Mouse (Mus musculus) c-Kit-positive CD71-positive TER-119-positive erythroid progenitor cells, embryonic 14.5 days (primary cell): ENCODE measurements at regions not wholly inside any gene's neighbourhood (a gene's known extent, or its start where the extent isn't known, plus 50 kb on each side); places are given as distances from the start of the nearest gene placed in this dataset.
"Not testable (repeated sequence)": the region's sequence is repeated elsewhere in the genome, so short reads cannot be mapped to it uniquely, and the experiment has no call there.

Experiments used
- DNase-seq: peaks from one replicate; pipeline ENCODE4 v3.0.0-alpha.2; 2013; ENCODE audit warnings: low spot score

- DNase-seq, result no peak
These were observed 95.3 kb upstream of the Med13l start for GRCm38 (mm10) chr5:118464931-118465801.

DNA sequence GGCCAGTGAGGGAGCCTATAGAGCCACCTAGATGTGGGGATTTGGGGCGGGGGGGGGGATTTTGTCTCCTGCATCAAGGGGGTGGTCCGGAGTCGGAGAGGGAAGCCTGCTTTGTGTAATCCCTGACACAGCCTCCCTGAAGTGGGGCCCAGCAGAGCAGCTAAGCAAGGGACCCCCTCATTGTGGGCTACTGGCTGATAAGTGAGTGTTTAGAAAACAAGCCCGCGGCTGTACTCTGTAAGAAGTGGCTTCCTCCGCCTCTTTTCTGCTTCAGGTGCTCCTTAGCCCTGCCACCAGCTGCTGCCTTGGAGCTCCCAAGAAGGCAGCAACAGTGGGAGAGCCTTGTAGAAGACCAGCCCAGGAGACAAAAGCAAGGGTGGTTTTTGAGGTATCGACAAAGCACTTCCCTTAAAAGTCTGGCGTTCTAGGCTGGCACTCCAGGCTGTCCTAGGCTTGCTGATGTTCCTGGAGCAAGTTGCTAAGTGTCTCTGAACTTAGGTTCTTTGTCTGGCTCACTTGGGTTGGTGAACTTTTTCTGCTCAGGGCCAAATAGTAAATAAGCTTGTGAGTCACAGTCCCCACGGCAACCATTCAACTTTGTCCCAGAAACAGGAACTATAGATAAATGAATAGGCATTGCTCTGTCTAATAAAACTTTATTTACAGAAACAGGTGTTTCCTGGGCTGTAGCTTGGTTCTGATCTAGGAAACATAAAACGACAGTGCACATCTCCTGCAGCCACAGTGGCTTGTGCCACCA is 94.3 kb upstream of the Med13l start:
- DNase-seq, result no peak

- DNase-seq, result no peak
These were observed 91.7 kb upstream of the Med13l start for GRCm38 (mm10) chr5:118468739-118469138.

GRCm38 (mm10) chr5:118471569-118471968 is 88.9 kb upstream of the Med13l start:
- DNase-seq, result no peak

DNA sequence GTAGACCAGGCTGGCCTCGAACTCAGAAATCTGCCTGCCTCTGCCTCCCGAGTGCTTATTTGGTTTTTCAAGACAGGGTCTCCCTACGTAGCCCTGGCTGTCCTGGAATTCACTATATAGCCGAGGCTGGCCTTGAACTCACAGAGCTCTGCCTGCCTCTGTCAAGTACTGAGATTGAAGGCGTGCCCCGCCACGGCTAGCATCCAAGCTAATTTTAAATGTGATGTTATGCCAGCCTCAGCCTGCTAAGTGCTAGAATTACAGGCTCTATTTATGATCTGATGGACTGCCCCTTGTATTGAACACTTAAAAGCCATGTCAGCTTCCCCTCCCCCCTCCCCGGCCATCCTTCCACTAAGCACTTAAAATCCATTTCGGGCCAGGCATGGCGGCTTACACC is 88.2 kb upstream of the Med13l start:
- DNase-seq, result no peak

DNA sequence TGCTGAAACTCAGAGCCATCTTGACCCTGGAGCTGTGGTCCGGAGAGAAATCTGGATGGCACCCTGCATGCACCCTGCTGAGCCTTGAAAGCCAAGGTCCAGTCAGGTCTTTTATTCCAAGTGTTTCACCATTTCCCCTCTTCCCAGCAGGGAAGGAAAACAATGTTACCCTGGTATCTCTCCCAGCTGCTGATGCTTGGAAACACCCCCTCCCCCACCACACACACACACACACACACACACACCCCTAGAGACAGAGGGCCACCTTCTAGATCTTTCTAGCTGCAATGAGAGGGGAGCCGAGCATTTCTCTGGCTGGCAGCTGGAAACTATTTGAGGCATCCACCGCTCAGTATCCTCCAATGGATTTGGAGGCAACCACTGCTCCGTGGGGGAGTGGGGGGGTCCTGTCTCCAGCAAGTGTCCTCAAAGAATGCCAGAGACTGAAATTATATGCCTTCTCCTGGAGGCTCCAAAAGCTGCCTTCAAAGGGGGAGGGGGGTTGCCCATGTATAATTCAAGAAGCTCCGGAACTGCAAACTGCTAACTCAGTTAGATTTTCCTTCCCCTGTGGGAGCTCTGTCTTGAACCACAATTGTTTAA is 87.2 kb upstream of the Med13l start:
- DNase-seq, result no peak

GRCm38 (mm10) chr5:118476597-118476996 is 83.9 kb upstream of the Med13l start:
- no peak for DNase-seq

GRCm38 (mm10) chr5:118477131-118478119 is 83.1 kb upstream of the Med13l start:
- no peak for DNase-seq

GRCm38 (mm10) chr5:118478120-118478768 is 82.2 kb upstream of the Med13l start:
- peak; percentile 86 for DNase-seq

GRCm38 (mm10) chr5:118480000-118480399 is 80.5 kb upstream of the Med13l start:
- peak; percentile 95 for DNase-seq

- DNase-seq, result no peak
These were observed 79.3 kb upstream of the Med13l start for GRCm38 (mm10) chr5:118480965-118481793.

- DNase-seq, result no peak
These were observed 78.8 kb upstream of the Med13l start for GRCm38 (mm10) chr5:118481794-118482049.

- no peak for DNase-seq
These were observed 77.9 kb upstream of the Med13l start for GRCm38 (mm10) chr5:118482598-118482997.

GRCm38 (mm10) chr5:118483001-118483400 is 77.5 kb upstream of the Med13l start:
- no peak for DNase-seq

DNA sequence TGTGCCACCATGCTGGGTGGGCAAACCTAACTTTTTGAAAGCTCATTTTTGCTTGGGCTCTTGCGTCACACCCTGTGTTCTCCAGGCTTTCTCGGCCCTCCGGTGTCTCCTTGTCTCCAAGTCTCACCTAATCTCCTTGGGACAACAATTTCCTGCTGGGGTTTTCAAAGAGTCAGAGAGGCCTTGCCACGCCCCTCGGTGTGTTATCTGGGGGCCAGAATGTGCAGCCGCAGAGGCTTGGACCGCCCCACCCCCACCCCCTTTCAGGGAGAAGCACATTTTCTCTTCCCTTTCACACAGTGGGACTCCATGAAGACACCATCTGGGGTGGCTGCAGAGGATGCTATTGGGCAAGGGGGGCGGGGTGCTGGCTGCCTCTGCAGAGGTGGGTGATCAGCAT is 76.9 kb upstream of the Med13l start:
- peak; percentile 97 for DNase-seq

DNA sequence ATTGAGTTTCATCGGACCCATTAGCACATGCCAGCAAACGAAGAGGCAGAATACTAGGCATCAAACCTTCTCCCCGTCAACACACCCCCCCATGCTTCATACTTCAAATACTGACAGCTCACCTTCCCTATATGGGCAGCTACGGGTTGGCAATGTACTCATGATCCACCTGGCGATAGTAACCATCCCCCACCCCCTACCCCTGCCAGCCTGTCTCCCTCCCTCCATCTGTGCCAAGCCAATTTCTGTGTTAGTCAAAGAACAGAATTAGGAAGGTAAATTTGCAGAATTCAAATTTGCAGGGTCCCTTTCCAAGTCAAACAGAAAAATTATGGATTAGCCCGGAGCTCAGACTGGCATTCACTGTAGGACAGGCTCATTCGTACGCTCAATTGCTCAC is 75.3 kb upstream of the Med13l start:
- no peak for DNase-seq

GRCm38 (mm10) chr5:118492522-118492921 is 68.0 kb upstream of the Med13l start:
- not testable (repeated sequence) for DNase-seq

DNA sequence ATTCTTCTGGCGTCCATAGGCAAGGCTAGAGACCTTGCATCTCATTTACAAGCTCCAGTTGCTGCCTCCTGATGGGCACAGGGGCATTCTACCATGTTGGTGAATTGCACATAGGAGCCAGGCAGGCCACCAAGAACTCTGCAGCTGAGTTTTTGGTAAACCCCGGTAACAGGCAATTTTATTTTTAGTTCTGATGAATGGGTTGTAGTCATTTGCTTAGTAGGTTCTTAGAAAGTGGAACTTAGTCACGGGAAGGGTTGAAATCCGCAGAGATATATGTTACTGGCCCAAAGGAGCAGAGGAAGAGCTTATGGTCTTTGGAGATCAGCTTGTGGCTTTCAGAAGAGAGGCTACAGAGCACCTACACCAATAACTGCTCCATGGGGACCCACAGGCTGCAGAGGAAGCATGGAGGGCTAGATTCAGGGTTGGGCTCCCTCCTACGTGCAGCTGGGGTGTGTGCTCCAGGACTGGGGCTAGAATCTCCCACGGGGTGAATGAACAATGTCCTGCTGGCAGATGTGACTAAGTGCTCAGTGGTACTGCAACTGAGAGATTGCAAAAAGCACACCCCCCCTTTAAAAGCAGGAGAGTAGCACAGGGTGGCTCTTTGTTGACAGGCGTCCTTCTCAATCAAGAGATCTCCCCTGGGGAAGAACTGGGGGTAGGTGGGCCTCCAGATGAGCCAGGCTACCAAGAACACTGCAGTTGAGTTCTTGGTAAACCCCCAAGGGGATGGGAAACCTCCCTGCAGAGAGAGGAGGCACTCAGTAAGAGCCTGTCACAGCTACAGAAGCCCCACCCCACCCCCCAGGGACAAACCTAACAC is 65.6 kb upstream of the Med13l start:
- DNase-seq, result no peak

DNA sequence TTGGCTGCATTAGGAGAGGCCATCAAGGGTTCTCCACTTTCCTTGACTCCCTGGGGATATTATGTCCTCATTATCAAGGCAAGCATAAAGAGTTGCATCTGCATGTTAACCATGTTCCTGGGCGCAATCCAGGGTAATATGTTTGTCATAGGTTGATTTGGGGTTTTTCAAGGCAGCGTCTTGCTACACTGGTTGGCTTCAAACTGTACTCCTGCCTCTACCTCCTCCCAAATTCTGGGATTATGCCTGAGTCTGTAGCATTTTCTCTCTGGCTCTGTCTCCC is 65.1 kb upstream of the Med13l start:
- no peak for DNase-seq

DNA sequence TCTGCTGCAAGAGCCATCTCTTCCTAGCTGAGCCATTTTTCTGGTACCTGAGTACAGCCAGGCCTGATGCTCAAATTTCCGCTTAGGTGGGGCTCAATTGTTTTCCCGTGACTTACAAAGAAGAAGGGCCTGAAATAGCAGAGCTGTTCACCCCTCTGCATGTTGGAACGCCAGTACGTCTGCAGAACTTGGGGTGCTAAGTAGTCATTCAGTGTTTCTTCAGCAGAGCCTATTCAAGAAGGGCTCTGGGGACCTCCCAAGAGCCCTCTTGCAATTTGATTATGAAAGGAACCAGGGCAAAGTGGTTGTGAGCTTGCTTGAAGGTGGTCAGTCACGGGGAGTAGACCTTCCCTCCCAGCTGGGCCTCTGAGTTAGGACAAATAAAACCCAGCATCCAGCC is 58.9 kb upstream of the Med13l start:
- DNase-seq, result no peak
